Mouse (Mus musculus) bone marrow, adult 2 months (tissue): ENCODE results near the gene Srgap2.

Experiments used
- CTCF ChIP-seq: fragments of 200-500 bp; IDR thresholded peaks from 2 replicates; pipeline ENCODE4 v1.5.1; 2011; ENCODE audit warnings: low read length, control low read depth; ENCODE audit not compliant: control insufficient read depth, insufficient read depth
- POLR2A ChIP-seq: fragments of 200-500 bp; IDR thresholded peaks from 2 replicates; pipeline ENCODE4 v1.6.1; 2011; ENCODE audit warnings: low read depth, mild to moderate bottlenecking, control low read depth, low read length, borderline replicate concordance; ENCODE audit not compliant: control insufficient read depth

- TF ChIP-seq CTCF, result no peak
- TF ChIP-seq POLR2A, result no peak
These were observed 90.5 kb downstream of the Srgap2 start for GRCm38 (mm10) chr1:131436609-131437008.
